Mouse (Mus musculus) embryonic fibroblast, embryonic 13.5 days (primary cell): ENCODE data around the gene Smdt1.
"Not testable (repeated sequence)": the region's sequence is repeated elsewhere in the genome, so short reads cannot be mapped to it uniquely, and the experiment has no call there.

Source experiments
- CTCF ChIP-seq: IDR thresholded peaks from 2 replicates; pipeline ENCODE4 v1.5.1; 2011; ENCODE audit warnings: mild to moderate bottlenecking, control low read depth, low read length, moderate library complexity, borderline replicate concordance; ENCODE audit not compliant: insufficient read depth
- POLR2A ChIP-seq: IDR thresholded peaks from 2 replicates; pipeline ENCODE4 v1.6.1; 2011; ENCODE audit warnings: low read depth, mild to moderate bottlenecking, control low read depth, low read length, moderate library complexity

- not testable (repeated sequence) for TF ChIP-seq POLR2A, CTCF
Measured at GRCm38 (mm10) chr15:82363801-82364200, 25.0 kb downstream of the Smdt1 start.
